Mouse (Mus musculus) megakaryocyte, embryonic 14.5 days (primary cell): ENCODE measurements around the gene Pou4f1.

Experiments used
- FLI1 ChIP-seq: IDR thresholded peaks from 2 replicates; pipeline ENCODE4 v1.6.1; 2012; ENCODE audit warnings: low read length, inconsistent platforms, mixed read lengths
- GATA1 ChIP-seq: IDR thresholded peaks from 3 replicates; pipeline ENCODE4 v1.6.1; 2012; ENCODE audit warnings: mixed read lengths, low read length, inconsistent platforms, borderline replicate concordance

DNA sequence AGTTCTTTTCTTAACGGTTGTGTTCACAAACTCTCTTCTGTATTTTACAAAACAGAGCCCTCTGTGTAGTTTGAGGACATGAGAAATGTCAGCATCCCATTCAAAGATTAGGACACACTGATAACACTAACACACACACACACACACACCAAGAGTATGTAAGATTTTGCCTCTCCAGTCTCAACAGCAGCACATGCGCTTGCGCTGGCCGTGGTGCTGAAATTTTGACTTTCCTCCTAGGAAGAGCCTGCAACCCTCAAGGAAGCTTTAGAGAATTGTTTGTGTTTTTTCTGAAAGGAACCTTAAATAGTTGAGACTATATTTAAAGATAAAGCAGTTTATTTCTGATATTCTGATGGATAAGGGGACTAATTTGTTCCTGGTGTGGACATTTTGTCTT, 14.0 kb downstream of the Pou4f1 start:
- TF ChIP-seq GATA1, result no peak
- no peak for TF ChIP-seq FLI1
